Mouse (Mus musculus): ENCODE data around the gene Cntn1.

DNA sequence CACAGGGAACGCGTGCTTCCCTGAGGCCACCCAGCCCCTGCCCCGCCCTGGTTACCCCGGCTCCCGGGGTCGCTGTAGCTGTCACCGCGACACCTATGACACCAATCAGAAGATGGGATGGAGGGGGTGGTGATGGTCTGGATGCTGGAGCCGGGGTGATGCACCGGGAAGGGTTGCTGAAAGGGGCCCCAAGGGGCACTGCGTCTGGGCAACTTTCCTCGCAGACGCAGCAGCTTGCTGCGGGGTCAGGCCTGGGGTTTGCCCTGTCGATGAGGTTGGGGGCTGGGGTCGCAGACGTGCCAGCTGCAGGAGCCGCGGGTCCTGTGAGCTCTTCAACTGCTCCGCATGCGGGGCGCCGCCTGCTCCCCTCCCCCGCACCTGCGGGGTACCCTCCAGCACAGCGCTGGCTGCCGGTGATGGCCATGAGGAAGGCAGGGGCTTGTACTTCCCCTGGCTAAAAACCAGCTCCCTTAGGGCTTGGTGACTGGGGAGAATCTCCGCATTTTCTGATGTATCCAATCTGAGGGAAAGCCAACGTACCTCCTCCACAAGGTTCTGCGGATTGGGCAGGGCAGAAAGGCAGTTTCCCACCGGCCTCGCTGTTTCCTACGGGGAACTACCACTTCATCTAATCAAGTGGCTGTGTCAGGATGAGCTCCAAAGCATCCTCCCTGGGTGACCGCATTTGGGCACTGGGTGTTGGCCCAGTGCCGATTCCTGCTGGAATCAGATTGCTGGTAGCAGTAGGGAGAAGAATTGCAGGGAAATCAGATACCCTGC lies 578 bp downstream of the Cntn1 start:
- TF ChIP-seq MAX (IDR thresholded peaks at IDR 0.05) (no peak), CTCF (IDR thresholded peaks at IDR 0.05; ENCODE audit: control insufficient read depth, insufficient read depth, insufficient read length) (no peak), USF1 (IDR thresholded peaks at IDR 0.05; ENCODE audit: low read depth) (no peak), MYOG (IDR thresholded peaks at IDR 0.05; ENCODE audit: control insufficient read depth, extremely low read depth, insufficient read length) (no peak)
